Comparison of ENCODE assay signal across 10 mouse cellular contexts in genomic region chr4:100129201-100129600, GRCm38 (mm10). TPM values are rescaled to one million over a fixed set of nuclear protein-coding genes. Genes with fewer than 3 reads are reported as not detected.
DNase-seq lines count a peak whose midpoint lies in the region; ATAC-seq and TF ChIP-seq lines count a peak whose summit lies in the region.
"Had no signal": no experiment of that assay in that cellular context is flagged by ENCODE, and none has a peak within 500 bp of the region (broad histone marks: within the 10 kb centered on the region; RNA-seq: fewer than 3 reads in every experiment).

No protein-coding gene starts in this region.

- H3K9ac ChIP-seq in intestine, embryonic 15.5 days = no peak overlapping the region
- no peak overlapping the region for H3K9ac ChIP-seq in intestine, embryonic 16.5 days (ENCODE audit: low read depth, low read length)
- H3K9ac ChIP-seq in limb, embryonic 14.5 days (ENCODE audit: low read depth, low read length, severe bottlenecking) = no peak overlapping the region
- H3K9ac ChIP-seq: liver, embryonic 15.5 days had no signal

- no peak for TF ChIP-seq POLR2A in limb, embryonic 14.5 days (IDR thresholded peaks at IDR 0.05; ENCODE audit: borderline replicate concordance, extremely low read depth, insufficient read depth, insufficient read length)

- no peak for ATAC-seq in cerebellum, adult (ENCODE audit: insufficient number of reproducible peaks, low FRiP score, low TSS enrichment)
- no peak for ATAC-seq in intestine, embryonic 15.5 days
- no peak for ATAC-seq in intestine, embryonic 16.5 days
- no peak for ATAC-seq in limb, embryonic 14.5 days (ENCODE audit: low FRiP score, low read depth)

- H3K9me3 ChIP-seq in intestine, embryonic 15.5 days = no peaks in the 10 kb centered on the region
- H3K9me3 ChIP-seq in intestine, embryonic 16.5 days (ENCODE audit: control insufficient read depth, low read length) = no peaks in the 10 kb centered on the region
- H3K9me3 ChIP-seq in limb, embryonic 14.5 days (ENCODE audit: control insufficient read depth, low read length) = no peaks in the 10 kb centered on the region
- H3K9me3 ChIP-seq: liver, embryonic 15.5 days had no signal

- peak overlapping the region; percentile 10; the same call in 1 of the 2 replicates for H3K27ac ChIP-seq in intestine, embryonic 15.5 days
- no peak overlapping the region for H3K27ac ChIP-seq in intestine, embryonic 16.5 days (ENCODE audit: low read length)
- 0 out of 2 replicates have a peak overlapping the region, but pooled peaks have one; percentile 43 for H3K27ac ChIP-seq in limb, embryonic 14.5 days (replicated peaks; ENCODE audit: low read depth, low read length)
- H3K27ac ChIP-seq: liver, embryonic 15.5 days had no signal

- WGBS in intestine, embryonic 15.5 days = 47% methylated on average over 5 of the region's 5 CpGs
- 45% methylated on average over 5 of the region's 5 CpGs for WGBS in intestine, embryonic 16.5 days
- 32% methylated on average over 5 of the region's 5 CpGs for WGBS in limb, embryonic 14.5 days

- H3K4me3 ChIP-seq in intestine, embryonic 15.5 days (replicated peaks) = no peak overlapping the region
- H3K4me3 ChIP-seq in intestine, embryonic 16.5 days (ENCODE audit: low read length) = no peak overlapping the region
- no peak overlapping the region for H3K4me3 ChIP-seq in limb, embryonic 14.5 days (replicated peaks; ENCODE audit: low read length)
- H3K4me3 ChIP-seq: liver, embryonic 15.5 days had no signal

- peaks cover 17% of the 10 kb centered on the region; the same call in 1 of the 2 replicates for H3K4me1 ChIP-seq in intestine, embryonic 15.5 days (replicated peaks)
- peaks cover 14% of the 10 kb centered on the region for H3K4me1 ChIP-seq in intestine, embryonic 16.5 days (ENCODE audit: control insufficient read depth, insufficient read depth, low read length)
- H3K4me1 ChIP-seq in limb, embryonic 14.5 days (ENCODE audit: control insufficient read depth, insufficient read depth, low read length) = peaks cover 32% of the 10 kb centered on the region
- H3K4me1 ChIP-seq: liver, embryonic 15.5 days had no signal

- no peak overlapping the region for H3K4me2 ChIP-seq in intestine, embryonic 15.5 days (replicated peaks)
- no peak overlapping the region for H3K4me2 ChIP-seq in intestine, embryonic 16.5 days (ENCODE audit: low read depth, low read length)
- no peak overlapping the region for H3K4me2 ChIP-seq in limb, embryonic 14.5 days (replicated peaks; ENCODE audit: low read depth, low read length, severe bottlenecking)
- H3K4me2 ChIP-seq: liver, embryonic 15.5 days had no signal

- H3K36me3 ChIP-seq in intestine, embryonic 15.5 days = no peaks in the 10 kb centered on the region
- no peaks in the 10 kb centered on the region for H3K36me3 ChIP-seq in intestine, embryonic 16.5 days (ENCODE audit: control insufficient read depth, insufficient read depth, low read length)
- no peaks in the 10 kb centered on the region for H3K36me3 ChIP-seq in limb, embryonic 14.5 days (ENCODE audit: control insufficient read depth, insufficient read depth, low read length)
- H3K36me3 ChIP-seq: liver, embryonic 15.5 days had no signal

- H3K27me3 ChIP-seq in intestine, embryonic 15.5 days (replicated peaks) = no peaks in the 10 kb centered on the region
- no peaks in the 10 kb centered on the region for H3K27me3 ChIP-seq in intestine, embryonic 16.5 days (replicated peaks; ENCODE audit: control insufficient read depth, insufficient read depth, low read length)
- no peaks in the 10 kb centered on the region; the same call in 1 of the 2 replicates for H3K27me3 ChIP-seq in limb, embryonic 14.5 days (ENCODE audit: control insufficient read depth, insufficient read depth, low read length)
- H3K27me3 ChIP-seq: liver, embryonic 15.5 days had no signal

- DNase-seq in cerebellum, adult 11 months = peak; percentile 66
- peak; percentile 70 for DNase-seq in cerebellum, adult 11-12 months
- DNase-seq in limb, embryonic 14.5 days (ENCODE audit: low spot score) = peak; percentile 37
- no peak for DNase-seq in right cerebral cortex, postnatal 10 days (ENCODE audit: low spot score in 2 of 2)
- DNase-seq in B cell, adult 2 months = no peak
- DNase-seq: layer of hippocampus, adult 9-11 months had no signal

RNA-seq across cellular contexts. Expression of gene Ror1, which starts 33.6 kb away (rescaled TPM):
- 8.0 and 9.3 TPM in 2 replicates for polyA plus RNA-seq in intestine, embryonic 15.5 days (2015; fragmentation: Nextera tagmentation; extraction: Ambion mirVana)
- polyA plus RNA-seq in intestine, embryonic 16.5 days (2015; fragmentation: Nextera tagmentation; extraction: Ambion mirVana) = 4.0 and 4.3 TPM in 2 replicates
- polyA plus RNA-seq in limb, embryonic 14.5 days (2012; rRNA removed) = 8.6 and 8.7 TPM in 2 replicates
- polyA plus RNA-seq in limb, embryonic 14.5 days (2014; fragmentation: Nextera tagmentation; extraction: Ambion mirVana) = 12.0 and 13.2 TPM in 2 replicates

Comparison
In these comparisons a context has a peak if more than half of its experiments do, and no peak if none do; other contexts are left out.
1. DNase-seq: peak in cerebellum, adult 11 months (single experiment), cerebellum, adult 11-12 months (single experiment) and limb, embryonic 14.5 days (single experiment); none in right cerebral cortex, postnatal 10 days (0 of 2) and B cell, adult 2 months (0 of 2).